Mouse (Mus musculus): Measurements from ENCODE around the gene Lmln. TPM values are rescaled to one million over a fixed set of nuclear protein-coding genes. Genes with fewer than 3 reads are reported as not detected.

Lmln gene
- total and polyA plus RNA-seq, 3 experiments, result 2.0 to 3.8 TPM; not detected in 1

DNA sequence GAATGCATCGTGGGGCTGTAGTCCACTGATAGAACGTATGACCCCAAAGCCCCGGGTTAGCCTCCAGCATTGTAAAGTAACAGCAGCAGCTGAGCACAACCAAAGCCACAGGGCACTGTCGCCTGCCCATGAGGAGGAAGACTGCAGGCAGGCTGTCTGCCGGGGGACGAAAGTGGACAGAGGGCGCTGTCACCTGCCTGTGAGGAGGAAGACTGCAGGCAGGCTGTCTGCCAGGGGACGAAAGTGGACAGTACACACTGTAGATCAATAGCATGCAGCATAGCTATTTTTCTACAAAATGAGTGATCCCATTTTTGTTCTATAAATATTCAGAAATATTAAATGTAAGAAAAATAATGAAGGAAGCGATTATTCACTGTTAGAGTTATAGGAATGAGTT lies 2.3 kb downstream of the Lmln start:
- no peak overlapping the region for H3K4me3 ChIP-seq (ENCODE audit: control insufficient read depth in 1 of 2, insufficient read depth in 1 of 2, low read depth in 2 of 2, low read length in 2 of 2)
- no peak for DNase-seq (ENCODE audit: low read depth, low spot score)
- no peak overlapping the region for H3K27ac ChIP-seq (ENCODE audit: control insufficient read depth, low read depth, low read length)
- H3K9me3 ChIP-seq (replicated peaks; ENCODE audit: insufficient read depth, low read length), result no peaks in the 10 kb centered on the region
- H3K79me2 ChIP-seq (ENCODE audit: control insufficient read depth, insufficient read depth, low read length, poor library complexity), result peaks cover 2% of the 10 kb centered on the region
- TF ChIP-seq ZMIZ1 (IDR thresholded peaks at IDR 0.05; ENCODE audit: low read depth, low read length), result no peak
- no peak for TF ChIP-seq TBP (IDR thresholded peaks at IDR 0.05; ENCODE audit: low read depth, low read length)
- no peak for TF ChIP-seq GABPA (IDR thresholded peaks at IDR 0.05; ENCODE audit: low read depth, low read length)
- no peak for TF ChIP-seq MXI1 (IDR thresholded peaks at IDR 0.05; ENCODE audit: low read depth, low read length)
- no peak for TF ChIP-seq ETS1 (IDR thresholded peaks at IDR 0.05; ENCODE audit: low read depth, low read length)
- TF ChIP-seq GATA1 (IDR thresholded peaks at IDR 0.05; ENCODE audit: low read depth, low read length), result no peak
- no peak for TF ChIP-seq CTCF (IDR thresholded peaks at IDR 0.05 in 2 of 3, conservative IDR thresholded peaks at IDR 0.05 in 1 of 3; ENCODE audit: control insufficient read depth in 1 of 3, insufficient read depth in 1 of 3, low read depth in 2 of 3, low read length in 3 of 3, poor library complexity in 1 of 3, severe bottlenecking in 1 of 3)
- no peak for TF ChIP-seq POLR2AphosphoS5 (IDR thresholded peaks at IDR 0.05; ENCODE audit: borderline replicate concordance, low read depth, low read length)
- no peak for TF ChIP-seq MYB (IDR thresholded peaks at IDR 0.05; ENCODE audit: low read depth, low read length)
- H3K4me1 ChIP-seq (ENCODE audit: control insufficient read depth in 1 of 2, insufficient read depth in 2 of 2, low read length in 2 of 2), result peaks cover 3 to 7% of the 10 kb centered on the region in 2 experiments; a peak in 3 of 4 replicates
- no peaks in the 10 kb centered on the region for H3K27me3 ChIP-seq (ENCODE audit: control insufficient read depth in 1 of 2, insufficient read depth in 2 of 2, low read length in 2 of 2)
- H3K36me3 ChIP-seq (ENCODE audit: control insufficient read depth in 1 of 2, insufficient read depth in 2 of 2, low read length in 2 of 2), result peaks cover 1 to 12% of the 10 kb centered on the region in 2 experiments; a peak in 3 of 4 replicates
- H3K9ac ChIP-seq (ENCODE audit: control insufficient read depth, low read depth, low read length, poor library complexity, severe bottlenecking), result no peak overlapping the region

DNA sequence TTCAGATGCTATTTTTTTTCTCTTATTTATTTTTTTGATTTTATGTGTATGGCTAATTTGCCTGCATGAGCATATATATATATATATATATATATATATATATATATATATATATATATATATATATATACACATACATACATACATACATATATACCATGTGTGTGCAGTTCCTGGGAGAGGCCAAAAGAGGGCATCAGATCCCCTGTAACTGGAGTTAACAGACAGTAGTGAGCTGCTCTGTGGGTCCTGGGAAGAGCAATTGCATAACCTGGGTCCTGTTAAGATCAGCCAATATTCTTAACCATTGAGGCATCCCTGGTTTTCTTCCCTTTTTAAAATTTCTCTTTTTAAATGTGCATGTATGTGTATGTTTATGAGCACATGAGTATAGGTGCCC lies 8.6 kb downstream of the Lmln start:
- no peak overlapping the region for H3K27ac ChIP-seq (ENCODE audit: control insufficient read depth, low read depth, low read length)
- H3K9ac ChIP-seq (ENCODE audit: control insufficient read depth, low read depth, low read length, poor library complexity, severe bottlenecking), result no peak overlapping the region
- H3K9me3 ChIP-seq (replicated peaks; ENCODE audit: insufficient read depth, low read length), result no peaks in the 10 kb centered on the region; the same call in 1 of the 2 replicates
- no peak overlapping the region for H3K4me3 ChIP-seq (ENCODE audit: control insufficient read depth in 1 of 2, insufficient read depth in 1 of 2, low read depth in 2 of 2, low read length in 2 of 2)
- no peaks in the 10 kb centered on the region for H3K4me1 ChIP-seq (ENCODE audit: control insufficient read depth in 1 of 2, insufficient read depth in 2 of 2, low read length in 2 of 2)
- no peaks in the 10 kb centered on the region for H3K36me3 ChIP-seq (ENCODE audit: control insufficient read depth in 1 of 2, insufficient read depth in 2 of 2, low read length in 2 of 2)
- TF ChIP-seq GATA1 (IDR thresholded peaks at IDR 0.05; ENCODE audit: low read depth, low read length), result no peak
- TF ChIP-seq TBP (IDR thresholded peaks at IDR 0.05; ENCODE audit: low read depth, low read length), result no peak
- no peak for TF ChIP-seq POLR2AphosphoS5 (IDR thresholded peaks at IDR 0.05; ENCODE audit: borderline replicate concordance, low read depth, low read length)
- no peak for TF ChIP-seq MAX (IDR thresholded peaks at IDR 0.05; ENCODE audit: low read length)
- TF ChIP-seq MEF2A (IDR thresholded peaks at IDR 0.05; ENCODE audit: extremely low read depth, insufficient replicate concordance, low read depth, low read length, poor library complexity, severe bottlenecking), result no peak
- TF ChIP-seq JUND (IDR thresholded peaks at IDR 0.05; ENCODE audit: low read depth, low read length), result no peak
- no peak for TF ChIP-seq CHD2 (IDR thresholded peaks at IDR 0.05; ENCODE audit: low read length)
- peak; percentile 18 for TF ChIP-seq RAD21 (IDR thresholded peaks at IDR 0.05; ENCODE audit: low read depth, low read length)
- TF ChIP-seq NELFE (IDR thresholded peaks at IDR 0.05; ENCODE audit: low read depth, low read length), result no peak
- no peak for TF ChIP-seq USF1 (IDR thresholded peaks at IDR 0.05; ENCODE audit: low read depth, low read length)
- no peak for TF ChIP-seq HCFC1 (IDR thresholded peaks at IDR 0.05; ENCODE audit: low read depth, low read length)
- no peak for TF ChIP-seq MYB (IDR thresholded peaks at IDR 0.05; ENCODE audit: low read depth, low read length)
- no peak for TF ChIP-seq ZKSCAN1 (IDR thresholded peaks at IDR 0.05; ENCODE audit: low read depth, low read length)
- TF ChIP-seq CTCF (IDR thresholded peaks at IDR 0.05 in 2 of 3, conservative IDR thresholded peaks at IDR 0.05 in 1 of 3; ENCODE audit: control insufficient read depth in 1 of 3, insufficient read depth in 1 of 3, low read depth in 2 of 3, low read length in 3 of 3, poor library complexity in 1 of 3, severe bottlenecking in 1 of 3), result peak in 1 of 3 experiments; percentile 27; a peak in 2 of 6 replicates
- no peak for TF ChIP-seq ZNF384 (IDR thresholded peaks at IDR 0.05; ENCODE audit: low read depth, low read length)
- peak; percentile 41 for DNase-seq (ENCODE audit: low read depth, low spot score)
- H3K27me3 ChIP-seq (ENCODE audit: control insufficient read depth in 1 of 2, insufficient read depth in 2 of 2, low read length in 2 of 2), result no peaks in the 10 kb centered on the region
- H3K79me2 ChIP-seq (ENCODE audit: control insufficient read depth, insufficient read depth, low read length, poor library complexity), result no peaks in the 10 kb centered on the region
